Mouse (Mus musculus) testis, adult 2 months (tissue): ENCODE results near the gene Filip1l.

ENCODE experiments used
- CTCF ChIP-seq: fragments of 200-500 bp; IDR thresholded peaks from 2 replicates; pipeline ENCODE4 v1.5.1; 2012; ENCODE audit warnings: low read depth, mild to moderate bottlenecking, inconsistent platforms, low read length, moderate library complexity; ENCODE audit not compliant: control insufficient read depth, insufficient read depth, insufficient replicate concordance
- POLR2A ChIP-seq: fragments of 200-500 bp; IDR thresholded peaks from 2 replicates; pipeline ENCODE4 v1.6.1; 2012; ENCODE audit warnings: low read depth, mild to moderate bottlenecking, inconsistent platforms, low read length, moderate library complexity; ENCODE audit not compliant: control insufficient read depth

DNA sequence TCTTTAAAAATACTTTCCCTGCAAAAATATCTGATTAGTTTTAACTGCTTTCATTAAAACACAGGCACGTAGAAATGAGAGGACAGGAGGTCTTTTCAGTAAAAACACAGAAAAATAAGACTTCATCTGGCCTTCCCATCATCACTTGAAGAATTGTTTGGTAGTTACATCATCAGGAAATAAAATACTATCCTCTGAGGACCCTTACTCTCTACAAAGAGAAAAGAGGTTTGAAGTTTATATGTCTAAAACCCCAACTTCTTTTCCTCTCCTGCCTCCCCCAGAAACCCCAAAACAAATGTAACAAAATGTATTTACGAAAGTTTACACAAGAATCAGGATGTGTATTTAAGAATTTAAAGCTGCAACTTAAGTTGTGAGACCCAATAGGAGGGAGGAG lies 195.7 kb downstream of the Filip1l start:
- TF ChIP-seq CTCF, result no peak
- no peak for TF ChIP-seq POLR2A
